ENCODE assay signal across 17 mouse cellular contexts in genomic region chr2:179649370-179649769, GRCm38 (mm10).
DNase-seq lines count a peak whose midpoint lies in the region; ATAC-seq and TF ChIP-seq lines count a peak whose summit lies in the region.
"Had no signal": no experiment of that assay in that cellular context is flagged by ENCODE, and none has a peak within 500 bp of the region (broad histone marks: within the 10 kb centered on the region; RNA-seq: fewer than 3 reads in every experiment).

No protein-coding gene starts in this region.

- peak overlapping the region; percentile 4; the same call in 1 of the 2 replicates for H3K9ac ChIP-seq in forebrain, postnatal 0 days
- H3K9ac ChIP-seq in forebrain, embryonic 11.5 days (ENCODE audit: low read length), result no peak overlapping the region
- H3K9ac ChIP-seq: liver, embryonic 13.5 days had no signal

- H3K9me3 ChIP-seq in forebrain, postnatal 0 days (ENCODE audit: low read length), result no peaks in the 10 kb centered on the region
- H3K9me3 ChIP-seq in forebrain, embryonic 11.5 days (ENCODE audit: control insufficient read depth, low read length), result no peaks in the 10 kb centered on the region; the same call in 1 of the 2 replicates
- H3K9me3 ChIP-seq: liver, embryonic 13.5 days had no signal

- no peak for DNase-seq in forebrain, postnatal 0 days
- no peak for DNase-seq in forebrain, embryonic 11.5 days (ENCODE audit: low spot score)
- DNase-seq in retina, postnatal 1 day, result peak; percentile 65
- DNase-seq in retina, embryonic 14.5 days (ENCODE audit: low spot score), result no peak
- DNase-seq in thymus, postnatal 4 days, result no peak
- no peak for DNase-seq in kidney, adult 11 months
- DNase-seq: adrenal gland, postnatal 14 days; gastrocnemius, postnatal 10 days; heart, postnatal 36 days; kidney, postnatal 25 days; liver, embryonic 13.5 days; lung, postnatal 4 days; right cerebral cortex, postnatal 14 days; thymus, adult 2 months had no signal

- H3K27me3 ChIP-seq in forebrain, postnatal 0 days (ENCODE audit: insufficient read depth, low read length), result no peaks in the 10 kb centered on the region
- H3K27me3 ChIP-seq in forebrain, embryonic 11.5 days (ENCODE audit: control insufficient read depth, insufficient read depth, low read length), result no peaks in the 10 kb centered on the region
- H3K27me3 ChIP-seq: liver, embryonic 13.5 days had no signal

- no peak; the same call in 1 of the 2 replicates for ATAC-seq in forebrain, postnatal 0 days
- ATAC-seq in forebrain, embryonic 11.5 days (replicated peaks; ENCODE audit: low FRiP score), result no peak
- peak; percentile 55 for ATAC-seq in common myeloid progenitor, adult 5-6 weeks (replicated peaks; ENCODE audit: low read depth, poor library complexity, severe bottlenecking)
- ATAC-seq: intestine, embryonic 16.5 days had no signal

- H3K4me2 ChIP-seq in forebrain, postnatal 0 days (ENCODE audit: low read depth), result peak overlapping the region; percentile 2; the same call in 1 of the 2 replicates
- H3K4me2 ChIP-seq in forebrain, embryonic 11.5 days (ENCODE audit: low read depth, low read length, severe bottlenecking), result no peak overlapping the region
- H3K4me2 ChIP-seq: heart, embryonic 11.5 days; liver, embryonic 13.5 days had no signal

- no peak overlapping the region for H3K4me3 ChIP-seq in forebrain, postnatal 0 days (ENCODE audit: low read depth, low read length)
- no peak overlapping the region for H3K4me3 ChIP-seq in forebrain, embryonic 11.5 days (ENCODE audit: low read depth, low read length)
- H3K4me3 ChIP-seq: liver, embryonic 13.5 days had no signal

- no peak for TF ChIP-seq CTCF in forebrain, postnatal 0 days (IDR thresholded peaks at IDR 0.05; ENCODE audit: low read depth)

- no peaks in the 10 kb centered on the region for H3K4me1 ChIP-seq in forebrain, postnatal 0 days (ENCODE audit: insufficient read depth)
- no peaks in the 10 kb centered on the region; the same call in 1 of the 2 replicates for H3K4me1 ChIP-seq in forebrain, embryonic 11.5 days (replicated peaks; ENCODE audit: control insufficient read depth, insufficient read depth, low read length)
- H3K4me1 ChIP-seq: liver, embryonic 13.5 days had no signal

- 38% methylated on average over 4 of the region's 4 CpGs for WGBS in forebrain, postnatal 0 days
- 81% methylated on average over 4 of the region's 4 CpGs for WGBS in forebrain, embryonic 11.5 days

- no peaks in the 10 kb centered on the region for H3K36me3 ChIP-seq in forebrain, postnatal 0 days (ENCODE audit: insufficient read depth)
- no peaks in the 10 kb centered on the region for H3K36me3 ChIP-seq in forebrain, embryonic 11.5 days (ENCODE audit: control insufficient read depth, insufficient read depth, low read length)
- H3K36me3 ChIP-seq: liver, embryonic 13.5 days had no signal

- no peak overlapping the region for H3K27ac ChIP-seq in forebrain, postnatal 0 days (ENCODE audit: low read depth, low read length)
- no peak overlapping the region for H3K27ac ChIP-seq in forebrain, embryonic 11.5 days (ENCODE audit: low read depth, low read length)
- H3K27ac ChIP-seq: liver, embryonic 13.5 days had no signal
